Mouse (Mus musculus): Measurements from ENCODE around the gene E2f4. TPM values are rescaled to one million over a fixed set of nuclear protein-coding genes. Genes with fewer than 3 reads are reported as not detected.
A peak's percentile ranks its signal among the peaks of the same experiment; 100 is the strongest.

The E2f4 gene
- polyA plus RNA-seq, 1 experiment from 2014 or later, result 34.1 TPM

DNA sequence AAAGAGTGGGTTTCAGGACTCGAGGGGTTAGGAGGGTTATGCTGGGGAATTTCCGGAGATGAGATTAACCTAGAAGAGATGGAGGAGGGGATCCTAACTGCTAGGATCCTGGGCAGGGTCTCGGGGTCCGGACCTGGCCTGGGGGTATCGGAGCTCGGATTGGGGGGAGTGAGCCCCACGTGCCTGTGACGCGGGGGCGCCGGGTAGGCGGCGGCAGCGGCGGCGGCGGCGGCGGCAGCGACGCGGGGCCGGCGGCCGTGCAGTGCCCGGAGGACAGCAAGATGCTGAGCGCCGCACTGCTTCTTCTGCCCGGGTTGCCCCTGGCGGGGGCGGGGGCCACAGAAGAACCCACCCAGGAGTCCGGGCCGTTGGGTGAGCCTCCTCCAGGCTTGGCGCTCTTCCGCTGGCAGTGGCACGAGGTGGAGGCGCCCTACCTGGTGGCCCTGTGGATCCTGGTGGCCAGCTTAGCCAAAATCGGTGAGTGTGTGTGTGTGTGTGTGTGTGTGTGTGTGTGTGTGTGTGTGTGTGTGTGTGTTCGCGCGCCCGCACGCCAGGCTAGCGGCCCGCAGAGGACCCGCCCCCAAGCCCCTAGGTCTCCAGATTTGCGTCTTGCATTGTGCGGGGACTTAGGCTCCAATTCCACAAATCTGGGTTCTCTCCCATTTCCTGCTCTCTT, 51.8 kb downstream of the E2f4 start:
- H3K27ac ChIP-seq, result no peak overlapping the region
- WGBS (ENCODE audit: missing documents), result 3% methylated on average over 42 of the region's 48 CpGs
- peaks cover 25% of the 10 kb centered on the region for H3K79me2 ChIP-seq (ENCODE audit: inconsistent target)
- no peaks in the 10 kb centered on the region for H3K36me3 ChIP-seq (ENCODE audit: inconsistent target)
- H3K4me3 ChIP-seq (ENCODE audit: inconsistent target), result peak overlapping the region; percentile 50

DNA sequence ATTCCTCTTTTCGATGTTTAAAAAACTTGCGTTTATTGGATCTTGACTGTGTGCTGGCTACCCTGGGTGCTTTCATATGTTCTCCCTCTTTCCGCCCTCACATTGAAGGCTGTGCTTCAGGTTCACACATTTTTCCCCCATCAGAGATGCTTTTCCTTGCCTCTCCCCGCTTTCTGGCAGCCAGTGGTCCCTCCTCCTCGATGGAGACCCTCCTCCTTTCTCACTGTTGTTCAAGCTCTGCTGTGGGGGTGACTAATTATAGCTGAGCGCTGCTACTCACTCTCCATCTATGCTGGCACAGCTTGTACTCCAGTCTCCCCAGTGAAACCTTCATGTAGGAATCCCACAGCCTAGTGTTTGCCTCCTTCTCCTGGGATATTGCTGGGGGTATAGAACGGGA, 52.7 kb downstream of the E2f4 start:
- Histone ChIP-seq H3K4me3 (ENCODE audit: inconsistent target) (no peak overlapping the region), H3K27ac (no peak overlapping the region), H3K79me2 (ENCODE audit: inconsistent target) (peaks cover 18% of the 10 kb centered on the region), H3K36me3 (ENCODE audit: inconsistent target) (no peaks in the 10 kb centered on the region)
- WGBS (ENCODE audit: missing documents), result 88% methylated on average over 7 of the region's 7 CpGs

DNA sequence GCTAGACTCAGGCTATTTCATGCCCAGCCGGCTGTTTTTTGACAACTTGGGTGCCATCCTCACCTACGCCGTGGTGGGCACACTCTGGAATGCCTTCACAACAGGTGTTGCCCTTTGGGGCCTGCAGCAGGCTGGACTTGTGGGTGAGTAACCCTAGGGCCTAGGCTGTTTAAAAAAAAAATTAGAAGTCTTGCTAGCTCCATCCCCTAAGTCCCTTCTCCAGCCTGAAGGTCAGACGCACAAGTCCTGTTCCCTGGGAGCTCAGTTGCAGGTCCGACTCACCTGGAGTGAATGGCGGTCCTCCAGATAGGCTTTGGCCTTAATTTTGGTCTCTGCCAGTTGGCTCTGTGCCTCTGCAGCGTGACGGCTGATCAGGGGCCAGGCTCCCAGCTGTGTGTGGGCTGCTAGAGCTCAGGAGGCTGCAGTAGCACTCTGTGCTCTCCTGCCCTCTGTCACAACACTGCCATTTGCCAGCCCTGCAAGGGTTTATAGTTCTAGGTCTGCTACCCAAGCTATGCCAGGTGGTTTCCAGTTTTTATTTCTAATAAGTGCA, 56.2 kb downstream of the E2f4 start:
- no peaks in the 10 kb centered on the region for H3K79me2 ChIP-seq (ENCODE audit: inconsistent target)
- H3K36me3 ChIP-seq (ENCODE audit: inconsistent target), result no peaks in the 10 kb centered on the region
- H3K4me3 ChIP-seq (ENCODE audit: inconsistent target), result no peak overlapping the region
- H3K27ac ChIP-seq, result no peak overlapping the region
- 95% methylated on average over 8 of the region's 8 CpGs for WGBS (ENCODE audit: missing documents)

DNA sequence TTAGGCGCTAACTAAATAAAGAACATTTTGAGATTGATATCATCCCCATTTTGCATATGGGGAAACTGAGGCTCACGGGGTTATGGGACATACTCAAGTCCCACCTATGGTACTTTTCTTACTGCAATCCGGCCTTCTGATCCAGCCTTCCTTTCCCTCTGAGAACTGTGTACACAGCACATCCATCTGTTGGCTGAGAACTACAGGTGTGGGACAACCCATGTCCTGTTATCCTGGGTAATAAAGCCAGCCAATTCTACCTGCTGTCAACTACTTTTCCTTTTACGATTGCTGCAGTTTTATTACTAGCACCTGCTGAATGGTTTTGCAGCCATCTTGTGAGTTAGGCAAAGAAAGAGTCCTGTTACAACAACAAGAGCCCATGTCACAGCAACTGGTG, 57.1 kb downstream of the E2f4 start:
- no peaks in the 10 kb centered on the region for H3K79me2 ChIP-seq (ENCODE audit: inconsistent target)
- no peak overlapping the region for H3K27ac ChIP-seq
- 97% methylated on average over 4 of the region's 4 CpGs for WGBS (ENCODE audit: missing documents)

More for the DNA sequence above, 57.1 kb downstream of the E2f4 start:
- no peaks in the 10 kb centered on the region for H3K36me3 ChIP-seq (ENCODE audit: inconsistent target)
- H3K4me3 ChIP-seq (ENCODE audit: inconsistent target), result no peak overlapping the region

Other genes with a start within 250 kb of the E2f4 start
- gene Ces3a, start 249.1 kb upstream of the E2f4 start, polyA plus RNA-seq (2018), result not detected in 3 replicates
- gene Ces3b, start 213.9 kb upstream of the E2f4 start, polyA plus RNA-seq (2018), result not detected in 3 replicates
- gene Ces4a, start 165.9 kb upstream of the E2f4 start, polyA plus RNA-seq (2018), result not detected in 3 replicates
- gene Cbfb, start 127.0 kb upstream of the E2f4 start, polyA plus RNA-seq (2018), result 59.1 to 125 TPM (median 65.1 TPM) in 3 replicates
- 15.2 to 26.7 TPM (median 16.3 TPM) in 3 replicates for gene D230025D16Rik, start 72.5 kb upstream of the E2f4 start, polyA plus RNA-seq (2018)
- gene B3gnt9, start 42.5 kb upstream of the E2f4 start, polyA plus RNA-seq (2018), result 1.8 to 2.8 TPM (median 2.4 TPM) in 3 replicates
- gene Tradd, start 33.1 kb upstream of the E2f4 start, polyA plus RNA-seq (2018), result 8.4 to 20.0 TPM (median 19.9 TPM) in 3 replicates
- gene Fbxl8, start 33.0 kb upstream of the E2f4 start, polyA plus RNA-seq (2018), result 2.1 to 7.5 TPM (median 3.9 TPM) in 3 replicates
- 2.9 to 8.0 TPM (median 3.4 TPM) in 3 replicates for gene Hsf4, start 27.9 kb upstream of the E2f4 start, polyA plus RNA-seq (2018)
- 0.16 to 0.77 TPM (median 0.73 TPM) in 3 replicates for gene Nol3, start 21.5 kb upstream of the E2f4 start, polyA plus RNA-seq (2018)
- gene 4931428F04Rik, start 7.8 kb upstream of the E2f4 start, polyA plus RNA-seq (2018), result 0.79 to 3.9 TPM (median 1.5 TPM) in 3 replicates
- gene Exoc3l, start 1.6 kb upstream of the E2f4 start, polyA plus RNA-seq (2018), result 0.19 to 0.32 TPM in 2 of 3 replicates, not detected in the other
- 0.29 to 0.43 TPM (median 0.33 TPM) in 3 replicates for gene Elmo3, start 7.9 kb downstream of the E2f4 start, polyA plus RNA-seq (2018)
- gene Lrrc29, start 28.6 kb downstream of the E2f4 start, polyA plus RNA-seq (2018), result 0.63 to 1.4 TPM (median 0.77 TPM) in 3 replicates
- gene Tmem208, start 28.7 kb downstream of the E2f4 start, polyA plus RNA-seq (2018), result 19.5 to 78.9 TPM (median 58.8 TPM) in 3 replicates
- 5.6 to 17.0 TPM (median 9.8 TPM) in 3 replicates for gene Fhod1, start 50.3 kb downstream of the E2f4 start, polyA plus RNA-seq (2018)
- 0.36 to 0.94 TPM (median 0.36 TPM) in 3 replicates for gene Slc9a5, start 51.2 kb downstream of the E2f4 start, polyA plus RNA-seq (2018)
- not detected in 3 replicates for gene Plekhg4, start 75.6 kb downstream of the E2f4 start, polyA plus RNA-seq (2018)
- not detected in 3 replicates for gene Kctd19, start 115.8 kb downstream of the E2f4 start, polyA plus RNA-seq (2018)
- 0.13 TPM in 1 of 3 replicates, not detected in the others for gene Lrrc36, start 115.9 kb downstream of the E2f4 start, polyA plus RNA-seq (2018)
- gene Tppp3, start 173.9 kb downstream of the E2f4 start, polyA plus RNA-seq (2018), result 0.20 to 1.0 TPM (median 0.49 TPM) in 3 replicates
- 6.8 to 10.0 TPM (median 7.3 TPM) in 3 replicates for gene Zdhhc1, start 199.2 kb downstream of the E2f4 start, polyA plus RNA-seq (2018)
- not detected in 3 replicates for gene Hsd11b2, start 221.1 kb downstream of the E2f4 start, polyA plus RNA-seq (2018)

All from macrophage (primary cell).